ENCODE assay signal across 24 mouse cellular contexts in the genomic region with DNA sequence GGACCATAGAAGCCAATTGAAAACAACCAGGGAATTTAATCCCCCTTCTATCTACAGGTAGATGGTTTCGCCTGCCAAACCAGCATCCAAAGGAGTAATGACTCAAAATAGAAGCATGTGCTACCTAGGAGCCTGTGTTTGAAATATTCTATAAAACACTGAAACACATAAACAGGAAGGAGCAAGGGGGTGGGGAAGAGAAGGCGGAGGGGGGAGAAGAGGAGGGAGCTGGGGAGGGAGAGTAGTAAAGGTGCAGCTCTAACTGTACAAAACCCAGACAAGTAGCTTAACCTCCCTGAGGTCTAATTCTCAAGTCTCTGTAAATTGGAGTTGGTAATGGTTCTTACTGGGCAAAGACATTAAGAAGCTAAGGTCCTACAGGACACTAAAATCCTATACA. TPM values are rescaled to one million over a fixed set of nuclear protein-coding genes. Genes with fewer than 3 reads are reported as not detected.
A peak's percentile ranks its signal among the peaks of the same experiment; 100 is the strongest.
DNase-seq lines count a peak whose midpoint lies in the region; ATAC-seq and TF ChIP-seq lines count a peak whose summit lies in the region.
"Had no signal": no experiment of that assay in that cellular context is flagged by ENCODE, and none has a peak within 500 bp of the region (broad histone marks: within the 10 kb centered on the region; RNA-seq: fewer than 3 reads in every experiment).

No protein-coding gene starts in this region.

- H3K9ac ChIP-seq in heart, embryonic 15.5 days = no peak overlapping the region
- H3K9ac ChIP-seq in kidney, postnatal 0 days (ENCODE audit: low read depth, low read length) = no peak overlapping the region
- no peak overlapping the region for H3K9ac ChIP-seq in kidney, embryonic 16.5 days (replicated peaks; ENCODE audit: low read length)
- no peak overlapping the region for H3K9ac ChIP-seq in lung, embryonic 16.5 days (ENCODE audit: low read length)
- H3K9ac ChIP-seq: embryonic facial prominence, embryonic 12.5 days; embryonic facial prominence, embryonic 15.5 days; forebrain, postnatal 0 days; hindbrain, embryonic 14.5 days had no signal

- H3K36me3 ChIP-seq in heart, embryonic 10.5 days = no peaks in the 10 kb centered on the region
- no peaks in the 10 kb centered on the region for H3K36me3 ChIP-seq in heart, embryonic 15.5 days
- no peaks in the 10 kb centered on the region for H3K36me3 ChIP-seq in kidney, postnatal 0 days (ENCODE audit: insufficient read depth, low read length)
- H3K36me3 ChIP-seq in kidney, embryonic 16.5 days (ENCODE audit: insufficient read depth, low read length) = no peaks in the 10 kb centered on the region
- no peaks in the 10 kb centered on the region for H3K36me3 ChIP-seq in lung, embryonic 16.5 days (ENCODE audit: control insufficient read depth, insufficient read depth, low read length)
- H3K36me3 ChIP-seq: embryonic facial prominence, embryonic 12.5 days; embryonic facial prominence, embryonic 15.5 days had no signal

- TF ChIP-seq CTCF in kidney, postnatal 0 days (IDR thresholded peaks at IDR 0.05; ENCODE audit: low read depth) = no peak

- intact Hi-C loops in heart, postnatal 36 days (cut with DNase I) = no loop called here

- H3K27me3 ChIP-seq in heart, embryonic 10.5 days (ENCODE audit: insufficient read depth, poor library complexity, severe bottlenecking) = no peaks in the 10 kb centered on the region
- no peaks in the 10 kb centered on the region for H3K27me3 ChIP-seq in heart, embryonic 15.5 days
- H3K27me3 ChIP-seq in kidney, postnatal 0 days (ENCODE audit: insufficient read depth, low read length) = no peaks in the 10 kb centered on the region
- H3K27me3 ChIP-seq in kidney, embryonic 16.5 days (ENCODE audit: insufficient read depth, low read length) = no peaks in the 10 kb centered on the region
- H3K27me3 ChIP-seq in lung, embryonic 16.5 days (ENCODE audit: control insufficient read depth, insufficient read depth, low read depth, low read length) = no peaks in the 10 kb centered on the region
- H3K27me3 ChIP-seq: embryonic facial prominence, embryonic 12.5 days; embryonic facial prominence, embryonic 15.5 days had no signal

- peak overlapping the region; percentile 67 for H3K27ac ChIP-seq in heart, embryonic 10.5 days
- 0 out of 2 replicates have a peak overlapping the region, but pooled peaks have one; percentile 31 for H3K27ac ChIP-seq in heart, embryonic 15.5 days
- H3K27ac ChIP-seq in kidney, postnatal 0 days = 0 out of 2 replicates have a peak overlapping the region, but pooled peaks have one; percentile 10
- H3K27ac ChIP-seq in kidney, embryonic 16.5 days (ENCODE audit: low read length) = no peak overlapping the region
- H3K27ac ChIP-seq in lung, embryonic 16.5 days (ENCODE audit: low read length) = no peak overlapping the region
- H3K27ac ChIP-seq: embryonic facial prominence, embryonic 12.5 days; embryonic facial prominence, embryonic 15.5 days; gastrocnemius, adult 2 months; hindbrain, embryonic 14.5 days; hindbrain, postnatal 0 days had no signal

- H3K9me3 ChIP-seq in heart, embryonic 10.5 days = no peaks in the 10 kb centered on the region
- no peaks in the 10 kb centered on the region for H3K9me3 ChIP-seq in heart, embryonic 15.5 days (replicated peaks)
- no peaks in the 10 kb centered on the region for H3K9me3 ChIP-seq in kidney, postnatal 0 days (replicated peaks; ENCODE audit: low read length)
- no peaks in the 10 kb centered on the region for H3K9me3 ChIP-seq in kidney, embryonic 16.5 days (ENCODE audit: low read length)
- H3K9me3 ChIP-seq in lung, embryonic 16.5 days (ENCODE audit: control insufficient read depth, low read length) = no peaks in the 10 kb centered on the region
- H3K9me3 ChIP-seq: embryonic facial prominence, embryonic 12.5 days; embryonic facial prominence, embryonic 15.5 days had no signal

- no peak overlapping the region for H3K4me2 ChIP-seq in heart, embryonic 15.5 days
- no peak overlapping the region for H3K4me2 ChIP-seq in kidney, postnatal 0 days (ENCODE audit: low read length)
- H3K4me2 ChIP-seq in kidney, embryonic 16.5 days (replicated peaks; ENCODE audit: low read depth, low read length) = no peak overlapping the region
- H3K4me2 ChIP-seq in lung, embryonic 16.5 days (ENCODE audit: low read depth, low read length) = no peak overlapping the region
- H3K4me2 ChIP-seq: embryonic facial prominence, embryonic 12.5 days; embryonic facial prominence, embryonic 15.5 days; hindbrain, embryonic 14.5 days had no signal

- ATAC-seq in heart, embryonic 15.5 days (replicated peaks; ENCODE audit: insufficient number of reproducible peaks, insufficient read depth, low FRiP score, low read depth) = no peak
- ATAC-seq in kidney, postnatal 0 days (replicated peaks; ENCODE audit: low FRiP score, low read depth) = no peak
- no peak for ATAC-seq in kidney, embryonic 16.5 days (ENCODE audit: low FRiP score, low TSS enrichment)
- ATAC-seq in lung, embryonic 16.5 days (ENCODE audit: low read depth) = peak; percentile 44; the same call in 1 of the 2 replicates
- ATAC-seq: CD4-positive, CD25-positive, alpha-beta regulatory T cell, adult 4 months; forebrain, embryonic 14.5 days; forebrain, postnatal 0 days; hindbrain, postnatal 0 days; inflammation-experienced regulatory T-cells, adult 6 months had no signal

- 83% methylated on average over 2 of the region's 2 CpGs for WGBS in heart, embryonic 10.5 days
- 78% methylated on average over 2 of the region's 2 CpGs for WGBS in heart, embryonic 15.5 days
- WGBS in kidney, postnatal 0 days = 80% methylated on average over 2 of the region's 2 CpGs
- 66% methylated on average over 2 of the region's 2 CpGs for WGBS in kidney, embryonic 16.5 days
- 59% methylated on average over 2 of the region's 2 CpGs for WGBS in lung, embryonic 16.5 days

- H3K4me3 ChIP-seq in heart, embryonic 10.5 days = no peak overlapping the region
- H3K4me3 ChIP-seq in heart, embryonic 15.5 days = no peak overlapping the region
- H3K4me3 ChIP-seq in kidney, postnatal 0 days (replicated peaks; ENCODE audit: low read depth, low read length) = no peak overlapping the region
- no peak overlapping the region for H3K4me3 ChIP-seq in kidney, embryonic 16.5 days (ENCODE audit: low read length)
- H3K4me3 ChIP-seq in lung, embryonic 16.5 days (ENCODE audit: low read length) = no peak overlapping the region
- H3K4me3 ChIP-seq: embryonic facial prominence, embryonic 12.5 days; embryonic facial prominence, embryonic 15.5 days; gastrocnemius, adult 2 months had no signal

- H3K4me1 ChIP-seq in heart, embryonic 10.5 days = peaks cover 16% of the 10 kb centered on the region
- H3K4me1 ChIP-seq in heart, embryonic 15.5 days (replicated peaks) = peaks cover 14% of the 10 kb centered on the region
- no peaks in the 10 kb centered on the region for H3K4me1 ChIP-seq in kidney, postnatal 0 days (replicated peaks; ENCODE audit: insufficient read depth, low read length)
- peaks cover 16% of the 10 kb centered on the region for H3K4me1 ChIP-seq in kidney, embryonic 16.5 days (ENCODE audit: insufficient read depth, low read length)
- peaks cover 10% of the 10 kb centered on the region for H3K4me1 ChIP-seq in lung, embryonic 16.5 days (replicated peaks; ENCODE audit: control insufficient read depth, insufficient read depth, low read length)
- H3K4me1 ChIP-seq: embryonic facial prominence, embryonic 15.5 days had no signal

- DNase-seq in heart, embryonic 10.5 days (ENCODE audit: low spot score) = no peak
- no peak for DNase-seq in heart, postnatal 4 days
- no peak for DNase-seq in heart, postnatal 36 days
- DNase-seq in kidney, postnatal 0 days (ENCODE audit: low spot score) = no peak
- no peak for DNase-seq in lung, postnatal 10 days
- DNase-seq: adrenal gland, adult 2 months; adrenal gland, postnatal 14 days; cerebellum, adult 11 months; cerebellum, adult 2 months; cerebellum, adult 9-11 months; cerebellum, postnatal 25 days; forebrain, postnatal 0 days; gastrocnemius, adult 2 months; gastrocnemius, postnatal 14 days had no signal

RNA-seq across cellular contexts. Expression of a gene that starts 7.9 kb away (rescaled TPM):
- 6.7 and 7.0 TPM in 2 replicates for polyA plus RNA-seq in heart, embryonic 10.5 days (2016; fragmentation: Nextera tagmentation; extraction: Ambion mirVana)
- 10 to 100 TPM; 31.0 to 32.2 TPM for total RNA-seq in heart, postnatal 4 days (2021)
- 6.9 and 7.6 TPM in 2 replicates for polyA plus RNA-seq in heart, embryonic 15.5 days (2015; fragmentation: Nextera tagmentation; extraction: Ambion mirVana)
- 10 to 100 TPM; 15.7 to 16.6 TPM for total RNA-seq in heart, postnatal 36 days (2021)
- polyA plus RNA-seq in kidney, postnatal 0 days (2015; fragmentation: Nextera tagmentation; extraction: Ambion mirVana) = 16.2 and 17.5 TPM in 2 replicates
- 7.6 and 7.7 TPM in 2 replicates for polyA plus RNA-seq in kidney, embryonic 16.5 days (2015; fragmentation: Nextera tagmentation; extraction: Ambion mirVana)
- 9.8 and 10.4 TPM in 2 replicates for polyA plus RNA-seq in lung, embryonic 16.5 days (2015; fragmentation: Nextera tagmentation; extraction: Ambion mirVana)

Comparison
In these comparisons a context has a peak if more than half of its experiments do, and no peak if none do; other contexts are left out.
1. H3K27ac ChIP-seq: peak in heart, embryonic 10.5 days (single experiment), heart, embryonic 15.5 days (single experiment) and kidney, postnatal 0 days (single experiment); none in kidney, embryonic 16.5 days (single experiment) and lung, embryonic 16.5 days (single experiment).